Mouse (Mus musculus) stomach, postnatal 0 days (tissue): Measurements from ENCODE around the gene Actr6.

Experiments used
- CTCF ChIP-seq: IDR thresholded peaks from 2 replicates; pipeline ENCODE4 v1.5.1; 2016; ENCODE audit warnings: antibody characterized with exemption, low read depth, mild to moderate bottlenecking, moderate library complexity
- EP300 ChIP-seq: optimal IDR thresholded peaks from 2 replicates; pipeline ENCODE3; 2016; ENCODE audit warnings: antibody characterized with exemption

- TF ChIP-seq CTCF = no peak
- no peak for TF ChIP-seq EP300
Measured at GRCm38 (mm10) chr10:89665679-89666078, 66.4 kb downstream of the Actr6 start.
